Mouse (Mus musculus) liver, embryonic 13.5 days (tissue): ENCODE measurements around the gene Kpna6. TPM values are rescaled to one million over a fixed set of nuclear protein-coding genes. Genes with fewer than 3 reads are reported as not detected.

Experiments used
- ATAC-seq: fragments of 200-750 bp; cut with Nextera tagmentation; 2 replicates; pipeline ENCODE4 v1.8.0; 2017; ENCODE audit warnings: low read depth, mild to moderate bottlenecking, moderate number of reproducible peaks, moderate library complexity
- DNase-seq: peaks from one replicate; pipeline ENCODE4 v3.0.0; 2022
- H3K27ac ChIP-seq: fragments of 300-500 bp; sonication (generic); 2 replicates; pipeline ENCODE4 v1.5.1; 2015; ENCODE audit warnings: moderate library complexity, mild to moderate bottlenecking, inconsistent platforms
- H3K27me3 ChIP-seq: fragments of 300-500 bp; sonication (generic); 2 replicates; pipeline ENCODE4 v1.6.1; 2015; ENCODE audit warnings: mild to moderate bottlenecking, inconsistent platforms
- H3K36me3 ChIP-seq: fragments of 300-500 bp; sonication (generic); 2 replicates; pipeline ENCODE4 v1.6.1; 2015; ENCODE audit warnings: mild to moderate bottlenecking, inconsistent platforms
- H3K4me1 ChIP-seq: fragments of 300-500 bp; sonication (generic); replicated peaks from 2 replicates; pipeline ENCODE4 v1.6.1; 2015; ENCODE audit warnings: inconsistent platforms
- H3K4me2 ChIP-seq: fragments of 300-500 bp; sonication (generic); 2 replicates; pipeline ENCODE4 v1.6.1; 2015; ENCODE audit warnings: inconsistent platforms, mild to moderate bottlenecking, moderate library complexity
- H3K4me3 ChIP-seq: fragments of 300-500 bp; sonication (generic); replicated peaks from 2 replicates; pipeline ENCODE4 v1.5.1; 2015; ENCODE audit warnings: mild to moderate bottlenecking, inconsistent platforms
- H3K9ac ChIP-seq: fragments of 300-500 bp; sonication (generic); 2 replicates; pipeline ENCODE4 v1.6.1; 2015; ENCODE audit warnings: mild to moderate bottlenecking, inconsistent platforms
- H3K9me3 ChIP-seq: fragments of 300-500 bp; sonication (generic); replicated peaks from 2 replicates; pipeline ENCODE4 v1.6.1; 2016; ENCODE audit warnings: inconsistent platforms
- WGBS: fragments of 180-500 bp; shearing (Covaris S2); methylation state at CpG from one replicate; pipeline ENCODE4 v1.1.7; 2015; ENCODE audit not compliant: insufficient replicate concordance; 5-methylcytosine and 5-hydroxymethylcytosine counted together
- polyA plus RNA-seq: library from polyadenylated mRNA; unstranded; fragments of >200 nt; fragmentation: Nextera tagmentation; extraction: Ambion mirVana; gene quantifications from 2 replicates; pipeline ENCODE4 v1.2.1, GENCODE M21; 2015

The Kpna6 gene
- polyA plus RNA-seq, 1 experiment from 2014 or later, result 7.2 TPM

DNA sequence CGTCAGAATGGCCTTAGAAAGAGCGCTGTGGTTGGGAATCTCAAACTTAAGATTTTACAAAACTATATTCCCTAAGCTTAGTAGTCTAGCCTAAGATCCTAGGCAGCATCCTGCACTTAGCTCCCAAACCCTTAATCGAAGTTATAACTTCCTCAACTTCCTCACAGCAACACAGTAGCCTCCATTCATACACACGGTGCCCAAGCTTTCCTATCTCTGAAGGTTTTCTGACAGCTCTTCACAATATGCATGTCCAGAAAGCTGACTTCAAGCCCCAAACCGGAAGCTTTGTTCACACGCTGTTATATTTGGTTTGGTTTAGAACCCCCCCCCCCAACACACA lies 23.2 kb upstream of the Kpna6 start:
- Histone ChIP-seq H3K9me3 (no peaks in the 10 kb centered on the region), H3K4me1 (peaks cover 26% of the 10 kb centered on the region), H3K36me3 (peaks cover 31% of the 10 kb centered on the region), H3K27ac (peak overlapping the region; percentile 74), H3K4me3 (peak overlapping the region; percentile 84), H3K27me3 (no peaks in the 10 kb centered on the region), H3K9ac (peak overlapping the region; percentile 78), H3K4me2 (peak overlapping the region; percentile 91)
- DNase-seq (no peak), ATAC-seq (peak; percentile 13; the same call in 1 of the 2 replicates)
- 18% methylated on average over 6 of the region's 6 CpGs for WGBS

DNA sequence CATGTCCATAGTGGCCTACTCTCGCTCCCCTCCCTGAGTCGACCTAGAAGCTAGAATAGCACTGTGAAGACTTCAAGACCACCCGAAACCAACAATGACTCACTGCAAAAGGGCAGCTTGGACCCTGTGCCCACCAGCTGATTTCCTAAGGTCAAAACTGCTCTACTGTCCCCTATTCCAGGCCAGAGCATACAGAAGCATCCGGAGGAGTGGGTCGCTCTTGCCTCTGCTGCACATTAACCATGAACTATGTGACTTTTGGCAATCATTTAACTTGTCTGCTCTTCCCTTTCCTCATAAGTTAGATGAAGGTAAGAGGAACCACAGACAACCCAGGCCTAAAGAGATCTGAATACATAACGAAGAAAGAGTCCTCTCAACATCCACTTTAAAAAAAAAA lies 12.0 kb upstream of the Kpna6 start:
- no peak overlapping the region for H3K4me2 ChIP-seq
- ATAC-seq, result no peak
- H3K27ac ChIP-seq, result no peak overlapping the region
- H3K9ac ChIP-seq, result no peak overlapping the region
- DNase-seq, result no peak
- H3K27me3 ChIP-seq, result no peaks in the 10 kb centered on the region
- H3K4me3 ChIP-seq, result no peak overlapping the region
- H3K36me3 ChIP-seq, result peaks cover 55% of the 10 kb centered on the region
- 81% methylated on average over 6 of the region's 6 CpGs for WGBS
- no peaks in the 10 kb centered on the region for H3K4me1 ChIP-seq
- H3K9me3 ChIP-seq, result no peaks in the 10 kb centered on the region

DNA sequence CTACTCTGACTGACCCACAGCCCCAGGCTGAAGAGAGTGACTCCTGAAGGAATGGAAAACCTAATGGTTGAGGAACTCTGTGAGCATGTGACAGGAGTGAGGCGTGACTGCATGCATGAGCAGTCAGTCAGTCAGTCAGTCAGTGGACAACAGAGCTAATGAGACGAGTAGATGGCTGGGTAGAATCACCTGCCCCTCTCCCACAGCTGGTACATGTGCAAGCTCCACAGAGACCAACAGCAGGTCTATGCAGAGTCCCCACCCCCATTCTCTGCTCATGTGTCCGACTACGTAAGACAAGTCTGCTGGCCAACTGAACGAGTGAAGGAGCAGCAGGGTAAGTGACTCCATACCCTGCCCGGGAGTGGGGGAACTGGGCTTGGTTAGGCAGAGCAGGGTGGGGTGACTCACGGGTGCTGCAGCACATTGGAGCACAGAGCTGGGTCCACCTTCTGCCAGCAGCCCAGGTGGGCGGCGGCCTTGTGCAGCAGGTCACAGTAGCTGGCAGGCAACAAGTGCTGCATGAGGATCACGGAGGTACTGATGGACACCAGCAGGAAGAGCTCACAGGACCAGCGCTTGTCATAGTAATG lies 11.4 kb upstream of the Kpna6 start:
- DNase-seq (no peak), ATAC-seq (no peak)
- no peaks in the 10 kb centered on the region for H3K9me3 ChIP-seq
- no peaks in the 10 kb centered on the region for H3K4me1 ChIP-seq
- H3K27me3 ChIP-seq, result no peaks in the 10 kb centered on the region
- H3K9ac ChIP-seq, result no peak overlapping the region
- 86% methylated on average over 11 of the region's 11 CpGs for WGBS
- H3K27ac ChIP-seq, result no peak overlapping the region
- peaks cover 50% of the 10 kb centered on the region for H3K36me3 ChIP-seq
- no peak overlapping the region for H3K4me2 ChIP-seq
- H3K4me3 ChIP-seq, result no peak overlapping the region

DNA sequence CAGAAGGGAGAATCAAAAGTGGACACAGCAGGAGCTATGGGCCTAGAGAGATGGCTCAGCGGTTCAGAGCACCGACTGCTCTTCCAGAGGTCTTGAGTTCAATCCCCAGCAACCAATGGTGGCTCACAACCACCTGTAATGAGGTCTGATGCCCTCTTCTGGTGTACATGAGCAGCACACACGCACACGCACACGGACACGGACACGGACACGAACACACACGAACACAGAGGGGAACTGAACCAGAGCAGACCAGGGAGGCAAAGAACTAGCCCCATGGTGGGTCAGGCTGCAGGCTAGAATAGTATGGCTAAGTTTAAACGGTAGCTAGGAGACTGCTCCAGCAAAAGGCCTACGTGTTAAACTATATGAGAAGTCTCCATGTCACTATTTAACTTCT lies 9.3 kb upstream of the Kpna6 start:
- DNase-seq (no peak), ATAC-seq (no peak)
- Histone ChIP-seq H3K4me2 (no peak overlapping the region), H3K36me3 (peaks cover 43% of the 10 kb centered on the region), H3K9me3 (no peaks in the 10 kb centered on the region), H3K27me3 (no peaks in the 10 kb centered on the region), H3K9ac (no peak overlapping the region), H3K4me3 (no peak overlapping the region), H3K27ac (no peak overlapping the region), H3K4me1 (no peaks in the 10 kb centered on the region)
- WGBS, result 91% methylated on average over 11 of the region's 11 CpGs

DNA sequence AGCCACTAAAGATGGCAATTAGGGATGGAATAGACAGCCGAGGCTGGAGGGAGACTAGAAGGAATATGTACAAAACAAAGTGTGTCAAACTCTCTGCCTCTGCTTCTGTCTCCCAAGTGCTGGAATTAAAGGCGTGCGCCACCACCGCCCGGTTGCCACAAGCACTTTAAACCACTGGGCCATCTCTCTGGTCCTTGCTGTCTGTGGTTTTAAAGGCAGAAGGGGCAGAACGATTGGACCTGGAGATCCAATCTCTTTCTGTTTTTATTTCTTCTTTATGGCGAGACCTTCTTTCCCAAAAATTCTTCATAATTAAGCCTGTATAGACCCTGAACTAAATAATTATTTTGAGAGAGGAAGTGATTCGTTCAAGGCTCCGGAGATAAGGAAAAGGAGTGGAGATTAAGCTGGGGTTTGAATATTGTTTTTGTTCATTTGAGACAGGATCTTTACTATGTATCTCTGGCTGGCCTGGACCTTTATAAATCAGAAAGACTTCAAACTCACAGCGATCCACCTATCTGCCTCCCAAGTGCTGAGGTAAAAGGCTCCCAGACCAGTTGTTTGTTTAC lies 397 bp upstream of the Kpna6 start:
- H3K36me3 ChIP-seq, result peaks cover 22% of the 10 kb centered on the region
- peak; percentile 43 for ATAC-seq
- H3K9me3 ChIP-seq, result no peaks in the 10 kb centered on the region
- DNase-seq, result no peak
- peak overlapping the region; percentile 90; the same call in 1 of the 2 replicates for H3K27ac ChIP-seq
- peak overlapping the region; percentile 96 for H3K9ac ChIP-seq
- peak overlapping the region; percentile 87 for H3K4me3 ChIP-seq
- peaks cover 37% of the 10 kb centered on the region for H3K4me1 ChIP-seq
- H3K4me2 ChIP-seq, result peak overlapping the region; percentile 84
- H3K27me3 ChIP-seq, result no peaks in the 10 kb centered on the region
- 2% methylated on average over 10 of the region's 10 CpGs for WGBS

DNA sequence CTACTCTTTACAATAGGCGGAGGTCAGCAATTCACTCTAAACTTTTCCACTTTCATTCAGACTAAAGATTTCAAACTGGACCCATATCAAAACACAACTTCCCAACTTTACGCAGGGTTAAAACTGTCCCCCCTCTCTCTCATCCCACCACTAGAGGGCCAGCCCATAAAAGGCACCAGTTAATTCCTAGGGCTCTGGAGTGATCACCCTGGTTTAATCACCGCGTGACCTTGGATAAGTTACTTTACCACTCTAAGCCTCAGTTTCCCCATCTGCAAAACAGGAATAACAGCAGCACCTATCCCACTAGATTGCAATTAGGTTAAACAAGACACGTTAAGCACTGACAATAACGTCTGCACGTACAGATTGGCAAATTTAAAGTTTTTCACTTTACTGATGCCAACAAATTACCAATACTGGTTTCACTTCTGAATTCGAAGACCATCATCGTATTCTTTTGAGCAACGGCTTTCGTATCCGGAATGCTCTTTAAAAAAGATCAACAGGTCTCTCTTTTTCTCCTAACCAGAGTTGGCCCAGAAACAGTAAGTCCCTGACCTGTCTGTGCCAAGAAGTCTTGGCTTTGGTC lies 980 bp downstream of the Kpna6 start:
- Histone ChIP-seq H3K27ac (peak overlapping the region; percentile 90), H3K27me3 (no peaks in the 10 kb centered on the region), H3K9me3 (no peaks in the 10 kb centered on the region), H3K4me1 (peaks cover 37% of the 10 kb centered on the region), H3K4me2 (peak overlapping the region; percentile 84), H3K9ac (peak overlapping the region; percentile 96), H3K4me3 (peak overlapping the region; percentile 87), H3K36me3 (peaks cover 25% of the 10 kb centered on the region)
- peak; percentile 74 for ATAC-seq
- WGBS, result 4% methylated on average over 12 of the region's 12 CpGs
- peak; percentile 55 for DNase-seq

DNA sequence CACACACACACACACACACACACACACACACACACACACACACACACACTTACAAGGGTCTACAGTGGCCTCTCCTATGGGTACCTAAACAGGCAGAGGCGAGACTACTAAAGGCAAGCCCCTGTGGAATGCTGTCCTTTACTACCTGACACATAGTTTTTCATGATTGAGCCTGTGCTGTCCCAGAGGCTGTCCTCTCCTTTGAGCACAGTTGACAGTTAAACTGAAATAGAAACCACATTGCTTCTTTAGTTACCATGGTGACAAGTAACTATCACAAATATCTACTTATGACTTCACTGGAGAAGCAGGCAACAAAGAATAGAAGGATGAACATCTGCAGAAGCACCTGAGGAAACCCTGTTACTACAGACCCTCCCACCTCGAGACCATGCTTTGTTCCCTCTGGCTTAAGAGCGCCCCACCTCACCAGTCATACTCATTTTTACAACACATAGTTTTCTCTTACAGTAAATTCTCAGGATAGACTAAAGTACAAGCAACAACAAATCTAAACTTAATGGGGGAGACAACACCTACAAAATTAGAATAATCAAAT lies 10.2 kb downstream of the Kpna6 start:
- no peak for ATAC-seq

DNA sequence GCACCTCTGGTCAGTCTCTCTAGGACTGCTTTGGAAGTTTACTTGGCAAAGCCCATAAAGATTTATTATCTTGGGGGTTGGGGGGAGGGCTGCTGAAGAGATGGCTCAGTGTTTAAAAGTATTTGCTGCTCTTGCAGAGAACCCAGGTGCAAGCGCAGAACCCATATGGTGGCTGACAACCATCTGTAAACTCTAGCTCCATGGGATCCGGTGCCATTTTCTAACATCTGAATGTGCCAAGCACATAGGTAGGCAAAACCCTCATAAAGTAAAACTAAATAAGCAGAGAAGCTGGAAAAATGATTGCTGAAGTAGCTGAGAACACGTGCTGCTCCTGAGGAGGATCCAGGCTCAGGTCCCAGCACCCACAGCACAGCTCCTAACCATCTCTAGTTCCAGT lies 11.0 kb downstream of the Kpna6 start:
- Histone ChIP-seq H3K4me2 (no peak overlapping the region), H3K9ac (no peak overlapping the region), H3K4me3 (no peak overlapping the region), H3K27me3 (no peaks in the 10 kb centered on the region), H3K36me3 (peaks cover 51% of the 10 kb centered on the region), H3K9me3 (no peaks in the 10 kb centered on the region), H3K4me1 (no peaks in the 10 kb centered on the region), H3K27ac (no peak overlapping the region)
- 89% methylated on average over 3 of the region's 3 CpGs for WGBS
- no peak for DNase-seq
- no peak for ATAC-seq

More for the DNA sequence above, 10.2 kb downstream of the Kpna6 start:
- Histone ChIP-seq H3K4me1 (no peaks in the 10 kb centered on the region), H3K27ac (no peak overlapping the region), H3K4me3 (no peak overlapping the region), H3K27me3 (no peaks in the 10 kb centered on the region), H3K9ac (no peak overlapping the region), H3K4me2 (no peak overlapping the region), H3K9me3 (no peaks in the 10 kb centered on the region), H3K36me3 (peaks cover 48% of the 10 kb centered on the region)
- DNase-seq, result no peak
- 73% methylated on average over 3 of the region's 3 CpGs for WGBS

DNA sequence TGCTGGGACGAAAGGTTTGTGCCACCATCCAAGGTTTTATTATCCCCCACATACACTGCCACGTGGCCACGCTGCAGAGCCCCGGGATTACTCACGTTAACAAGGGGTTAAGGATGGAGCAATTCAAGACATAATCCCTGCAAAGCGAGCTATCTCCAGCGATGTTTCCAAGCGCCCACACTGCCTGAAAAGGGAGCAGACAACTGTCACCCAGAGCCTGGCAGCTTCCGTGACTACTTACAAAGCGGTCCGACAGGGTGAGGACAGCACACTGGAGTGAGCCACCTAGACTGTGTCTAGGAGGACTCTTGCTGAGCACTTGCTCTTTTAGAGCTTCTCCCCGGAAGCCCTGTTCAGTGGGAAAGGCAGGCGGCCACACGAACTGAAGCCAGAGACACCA lies 17.8 kb downstream of the Kpna6 start:
- H3K4me1 ChIP-seq, result no peaks in the 10 kb centered on the region
- peaks cover 91% of the 10 kb centered on the region for H3K36me3 ChIP-seq
- H3K9ac ChIP-seq, result no peak overlapping the region
- H3K4me2 ChIP-seq, result no peak overlapping the region
- ATAC-seq, result no peak
- no peak for DNase-seq
- WGBS, result 86% methylated on average over 14 of the region's 14 CpGs
- H3K27me3 ChIP-seq, result no peaks in the 10 kb centered on the region
- H3K27ac ChIP-seq, result no peak overlapping the region
- H3K4me3 ChIP-seq, result no peak overlapping the region
- H3K9me3 ChIP-seq, result no peaks in the 10 kb centered on the region

DNA sequence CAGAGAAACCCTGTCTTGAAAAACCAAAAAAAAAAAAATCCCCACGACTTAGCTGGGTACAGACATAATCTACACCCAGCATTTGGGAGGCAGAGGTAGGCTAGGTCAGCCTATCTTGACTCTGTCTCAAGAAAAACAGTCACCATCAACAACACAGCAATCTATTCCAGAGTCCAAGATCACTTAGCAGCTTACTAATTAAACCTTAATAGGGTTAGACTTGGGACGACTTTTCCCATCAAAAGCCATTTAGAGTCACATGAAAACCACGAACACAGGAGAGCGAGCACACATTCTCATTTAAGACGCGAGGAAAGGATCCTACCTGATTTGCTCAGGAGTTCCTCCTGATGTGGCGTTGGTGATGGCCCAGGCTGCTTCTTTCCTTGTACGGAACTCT lies 22.2 kb downstream of the Kpna6 start:
- WGBS, result 86% methylated on average over 8 of the region's 8 CpGs
- H3K4me2 ChIP-seq, result no peak overlapping the region
- H3K4me3 ChIP-seq, result no peak overlapping the region
- no peaks in the 10 kb centered on the region for H3K9me3 ChIP-seq
- ATAC-seq (no peak), DNase-seq (no peak)
- no peaks in the 10 kb centered on the region for H3K27me3 ChIP-seq
- no peak overlapping the region for H3K9ac ChIP-seq
- H3K36me3 ChIP-seq, result peaks cover 94% of the 10 kb centered on the region
- no peaks in the 10 kb centered on the region for H3K4me1 ChIP-seq
- H3K27ac ChIP-seq, result no peak overlapping the region

DNA sequence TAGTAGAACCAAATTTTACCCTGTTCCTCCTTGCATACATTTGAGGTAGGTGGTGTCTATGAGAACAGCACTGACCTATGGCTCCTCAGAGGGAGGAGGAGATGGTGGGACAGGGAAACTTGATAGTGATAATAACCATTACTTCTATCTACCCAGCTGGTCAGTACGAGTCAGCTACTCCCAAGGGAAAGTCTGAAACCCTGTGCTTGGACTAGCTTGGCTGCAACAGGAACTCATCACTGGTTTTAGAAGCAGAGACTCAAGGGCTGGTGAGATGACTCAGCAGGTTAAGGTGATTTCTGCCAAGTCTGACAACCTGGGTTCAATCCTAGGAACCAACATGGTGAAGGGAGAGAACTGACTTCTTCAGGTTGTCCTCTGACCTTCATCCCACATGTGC lies 23.9 kb downstream of the Kpna6 start:
- no peak overlapping the region for H3K4me2 ChIP-seq
- DNase-seq (no peak), ATAC-seq (no peak)
- 80% methylated on average over 1 of the region's 1 CpGs for WGBS
- no peaks in the 10 kb centered on the region for H3K27me3 ChIP-seq
- no peaks in the 10 kb centered on the region for H3K4me1 ChIP-seq
- peaks cover 77% of the 10 kb centered on the region for H3K36me3 ChIP-seq
- no peak overlapping the region for H3K4me3 ChIP-seq
- H3K9ac ChIP-seq, result no peak overlapping the region
- H3K27ac ChIP-seq, result no peak overlapping the region
- no peaks in the 10 kb centered on the region for H3K9me3 ChIP-seq

DNA sequence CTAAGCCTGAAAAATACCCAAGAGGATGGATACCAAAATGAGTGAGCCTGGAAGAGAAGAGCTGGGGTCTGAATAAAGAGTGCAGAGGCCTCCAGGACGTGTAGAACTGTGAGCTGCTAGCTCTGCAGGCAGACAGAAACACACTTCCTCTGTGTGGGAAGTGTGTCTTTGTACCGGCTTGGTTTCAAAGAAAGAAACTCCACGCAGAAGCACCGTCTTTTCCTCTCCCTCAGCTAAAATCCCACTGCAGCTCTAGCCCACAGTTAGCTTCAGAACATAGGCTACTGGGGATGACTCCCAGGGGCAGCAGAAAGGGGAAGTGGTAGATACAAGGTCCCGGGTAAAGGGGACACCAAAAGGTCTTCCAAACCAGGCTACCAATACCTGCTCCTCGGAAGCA lies 27.4 kb downstream of the Kpna6 start:
- DNase-seq (no peak), ATAC-seq (no peak)
- Histone ChIP-seq H3K4me1 (peaks cover 9% of the 10 kb centered on the region), H3K27ac (no peak overlapping the region), H3K4me3 (no peak overlapping the region), H3K36me3 (peaks cover 46% of the 10 kb centered on the region), H3K4me2 (no peak overlapping the region), H3K27me3 (no peaks in the 10 kb centered on the region), H3K9me3 (no peaks in the 10 kb centered on the region), H3K9ac (no peak overlapping the region)
- WGBS, result 61% methylated on average over 6 of the region's 6 CpGs
